Mouse (Mus musculus) left cerebral cortex, postnatal 14 days (tissue): ENCODE results near the gene Isg20l2. TPM values are rescaled to one million over a fixed set of nuclear protein-coding genes. Genes with fewer than 3 reads are reported as not detected.

Experiments
- DNase-seq, 2 experiments: peaks; one replicate each; pipeline ENCODE4 v3.0.0; 2021 to 2022; ENCODE audit warnings: low spot score in 2 of 2, mixed read lengths in 1 of 2
- intact Hi-C: fragments of 180-260 bp; cut with DNase I; formaldehyde crosslinking; loops from one replicate; pipeline ENCODE4 v1.15.1; 2025
- total RNA-seq, 2 experiments: library from RNA; stranded (reverse); gene quantifications; 2 replicates each; pipeline ENCODE4 v1.2.3; 2021

Gene Isg20l2
- total RNA-seq, 2 experiments from 2014 or later: 14.3 to 15.2 TPM

DNA sequence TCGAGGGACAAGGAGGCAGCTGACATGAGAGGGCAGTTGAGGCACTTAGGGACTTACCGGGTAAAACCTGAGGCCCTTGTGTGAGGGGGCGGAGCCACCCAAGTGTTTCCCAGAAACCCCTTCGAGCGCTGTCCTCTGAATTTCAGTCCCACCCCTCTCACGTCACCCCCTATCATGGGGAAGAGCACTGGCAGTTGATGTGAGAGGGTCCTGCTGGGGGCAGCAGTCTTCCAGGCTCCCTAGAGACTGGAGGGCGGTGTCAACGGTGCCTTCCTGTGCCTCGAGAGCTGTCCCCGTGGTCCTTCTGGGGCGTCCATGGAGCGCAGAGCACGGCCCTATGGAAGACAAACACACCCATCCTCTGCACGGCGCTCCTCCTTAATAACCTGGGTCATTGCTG lies 57.5 kb downstream of the Isg20l2 start:
- no peak for DNase-seq
- intact Hi-C loops: loop anchor here (2.0 to 10.0 kb wide), 2 partner anchors 17 to 53 kb away; partner anchors contain the start of genes Isg20l2, Nes and Rrnad1

- intact Hi-C loops: loop anchor here (10.0 kb wide), 1 partner anchor 53 kb away; the partner anchor contains the start of genes Isg20l2 and Rrnad1
Measured at GRCm38 (mm10) chr3:87988068-87988467, 58.0 kb downstream of the Isg20l2 start.

GRCm38 (mm10) chr3:87989935-87990334 lies 59.8 kb downstream of the Isg20l2 start:
- intact Hi-C loops: loop anchor here (10.0 kb wide), 1 partner anchor 55 kb away; the partner anchor contains the start of genes Isg20l2 and Rrnad1
- DNase-seq: no peak

More at GRCm38 (mm10) chr3:87988068-87988467, 58.0 kb downstream of the Isg20l2 start:
- DNase-seq: no peak

Other genes starting within 250 kb of the Isg20l2 start
- under 1 TPM; 0.21 to 0.55 TPM for gene Lrrc71, start 181.7 kb upstream of the Isg20l2 start, total RNA-seq
- gene Ntrk1, start 135.2 kb upstream of the Isg20l2 start, total RNA-seq: under 1 TPM in 1 of 2 experiments, not detected in 1; 0.61 TPM
- under 1 TPM; 0.57 to 0.66 TPM for gene Insrr, start 133.4 kb upstream of the Isg20l2 start, total RNA-seq
- 1 to 10 TPM; 7.3 to 9.1 TPM for gene Pear1, start 106.0 kb upstream of the Isg20l2 start, total RNA-seq
- not detected for gene Sh2d2a, start 83.6 kb upstream of the Isg20l2 start, total RNA-seq
- 10 to 100 TPM; 64.4 to 65.9 TPM for gene Prcc, start 44.7 kb upstream of the Isg20l2 start, total RNA-seq
- 100 to 1,000 TPM; 130 to 139 TPM for gene Hdgf, start 24.0 kb upstream of the Isg20l2 start, total RNA-seq
- 10 to 100 TPM; 45.5 to 48.5 TPM for gene Mrpl24, start 10.8 kb upstream of the Isg20l2 start, total RNA-seq
- gene Rrnad1, start 403 bp downstream of the Isg20l2 start, total RNA-seq: 10 to 100 TPM; 17.7 to 19.0 TPM
- 1 to 10 TPM; 5.4 to 5.9 TPM for gene Crabp2, start 18.4 kb downstream of the Isg20l2 start, total RNA-seq
- 10 to 100 TPM; 10.1 to 10.4 TPM for gene Nes, start 40.8 kb downstream of the Isg20l2 start, total RNA-seq
- gene Bcan, start 69.9 kb downstream of the Isg20l2 start, total RNA-seq: 100 to 1,000 TPM; 297 to 331 TPM
- 1 to 10 TPM; 1.3 TPM for gene Hapln2, start 97.3 kb downstream of the Isg20l2 start, total RNA-seq
- gene Gpatch4, start 112.8 kb downstream of the Isg20l2 start, total RNA-seq: 10 to 100 TPM; 15.5 to 16.5 TPM
- 10 to 100 TPM; 60.8 to 64.2 TPM for gene Naxe, start 128.2 kb downstream of the Isg20l2 start, total RNA-seq
- not detected for gene Ttc24, start 148.0 kb downstream of the Isg20l2 start, total RNA-seq
- 1 to 10 TPM in 1 of 2 experiments, under 1 TPM in 1; 0.66 to 1.2 TPM for gene Iqgap3, start 151.7 kb downstream of the Isg20l2 start, total RNA-seq
- gene Mef2d, start 212.1 kb downstream of the Isg20l2 start, total RNA-seq: 100 to 1,000 TPM; 196 to 201 TPM